Mouse (Mus musculus) small intestine, adult 2 months (tissue): ENCODE data around the gene Hist1h3d.

ENCODE experiments used
- CTCF ChIP-seq: fragments of 200-500 bp; IDR thresholded peaks from 2 replicates; pipeline ENCODE4 v1.5.1; 2012; ENCODE audit warnings: low read depth, mild to moderate bottlenecking, control low read depth, inconsistent platforms, low read length, moderate library complexity, mixed read lengths; ENCODE audit not compliant: insufficient replicate concordance, insufficient read length; ENCODE audit errors: extremely low read depth
- POLR2A ChIP-seq: fragments of 200-500 bp; IDR thresholded peaks from 2 replicates; pipeline ENCODE4 v1.6.1; 2012; ENCODE audit warnings: low read depth, mild to moderate bottlenecking, control low read depth, inconsistent platforms, low read length, moderate library complexity

GRCm38 (mm10) chr13:23595622-23596372, 20.2 kb downstream of the Hist1h3d start:
- TF ChIP-seq CTCF = no peak
- TF ChIP-seq POLR2A = no peak
